Mouse (Mus musculus): ENCODE results near the gene Prdm13.

- TF ChIP-seq CTCF (IDR thresholded peaks at IDR 0.05; ENCODE audit: extremely low read depth, insufficient read length, insufficient replicate concordance, low read depth, low read length): no peak
- TF ChIP-seq POLR2A (IDR thresholded peaks at IDR 0.05; ENCODE audit: low read depth, low read length): no peak
These were observed 1.3 kb downstream of the Prdm13 start for GRCm38 (mm10) chr4:21684341-21684970.

Data from small intestine, adult 2 months (tissue).